Mouse (Mus musculus): Measurements from ENCODE around the gene Hoxa5. TPM values are rescaled to one million over a fixed set of nuclear protein-coding genes. Genes with fewer than 3 reads are reported as not detected.

Gene Hoxa5
- polyA plus RNA-seq, 1 experiment from 2014 or later, result 150 TPM

GRCm38 (mm10) chr6:52229558-52230416, 25.4 kb upstream of the Hoxa5 start:
- Histone ChIP-seq H3K27me3 (peaks cover 94% of the 10 kb centered on the region), H3K4me2 (no peak overlapping the region), H3K4me1 (replicated peaks) (no peaks in the 10 kb centered on the region), H3K9me3 (no peaks in the 10 kb centered on the region), H3K27ac (no peak overlapping the region), H3K9ac (no peak overlapping the region), H3K4me3 (no peak overlapping the region), H3K36me3 (no peaks in the 10 kb centered on the region)
- no peak for ATAC-seq (ENCODE audit: low FRiP score)
- WGBS, result 1% methylated on average over 44 of the region's 44 CpGs

- ATAC-seq (ENCODE audit: low FRiP score), result no peak
- H3K4me2 ChIP-seq, result no peak overlapping the region
- 1% methylated on average over 38 of the region's 38 CpGs for WGBS
- H3K27ac ChIP-seq, result no peak overlapping the region
- H3K27me3 ChIP-seq, result peaks cover 94% of the 10 kb centered on the region
- no peak overlapping the region for H3K9ac ChIP-seq
- H3K9me3 ChIP-seq, result no peaks in the 10 kb centered on the region
- H3K36me3 ChIP-seq, result no peaks in the 10 kb centered on the region
- no peak overlapping the region for H3K4me3 ChIP-seq
- no peaks in the 10 kb centered on the region for H3K4me1 ChIP-seq (replicated peaks)
These were observed 24.4 kb upstream of the Hoxa5 start for GRCm38 (mm10) chr6:52228475-52229465.

- ATAC-seq (ENCODE audit: low FRiP score), result no peak
- Histone ChIP-seq H3K4me2 (no peak overlapping the region), H3K27ac (no peak overlapping the region), H3K4me1 (replicated peaks) (no peaks in the 10 kb centered on the region), H3K9ac (no peak overlapping the region), H3K27me3 (peaks cover 94% of the 10 kb centered on the region), H3K36me3 (no peaks in the 10 kb centered on the region), H3K4me3 (no peak overlapping the region), H3K9me3 (no peaks in the 10 kb centered on the region)
- WGBS, result 3% methylated on average over 11 of the region's 11 CpGs
These were observed 23.3 kb upstream of the Hoxa5 start for GRCm38 (mm10) chr6:52227470-52228222.

GRCm38 (mm10) chr6:52226569-52227257, 22.3 kb upstream of the Hoxa5 start:
- Histone ChIP-seq H3K4me2 (no peak overlapping the region), H3K27me3 (peaks cover 94% of the 10 kb centered on the region), H3K4me1 (replicated peaks) (peaks cover 2% of the 10 kb centered on the region), H3K9ac (no peak overlapping the region), H3K9me3 (no peaks in the 10 kb centered on the region), H3K27ac (no peak overlapping the region), H3K36me3 (no peaks in the 10 kb centered on the region), H3K4me3 (no peak overlapping the region)
- whole genome bisulfite sequencing, result 2% methylated on average over 26 of the region's 26 CpGs
- no peak for ATAC-seq (ENCODE audit: low FRiP score)

GRCm38 (mm10) chr6:52225612-52226568, 21.5 kb upstream of the Hoxa5 start:
- Histone ChIP-seq H3K4me3 (peak overlapping the region; percentile 8; the same call in 1 of the 2 replicates), H3K27ac (no peak overlapping the region), H3K36me3 (no peaks in the 10 kb centered on the region), H3K9ac (no peak overlapping the region), H3K4me2 (no peak overlapping the region), H3K9me3 (no peaks in the 10 kb centered on the region), H3K27me3 (peaks cover 98% of the 10 kb centered on the region), H3K4me1 (replicated peaks) (peaks cover 8% of the 10 kb centered on the region)
- no peak for ATAC-seq (ENCODE audit: low FRiP score)
- WGBS, result 3% methylated on average over 68 of the region's 69 CpGs

- Histone ChIP-seq H3K9ac (no peak overlapping the region), H3K9me3 (no peaks in the 10 kb centered on the region), H3K4me3 (no peak overlapping the region), H3K4me1 (replicated peaks) (peaks cover 8% of the 10 kb centered on the region), H3K4me2 (no peak overlapping the region), H3K36me3 (no peaks in the 10 kb centered on the region), H3K27me3 (peaks cover 98% of the 10 kb centered on the region), H3K27ac (no peak overlapping the region)
- no peak for ATAC-seq (ENCODE audit: low FRiP score)
- WGBS, result 2% methylated on average over 36 of the region's 36 CpGs
These were observed 20.7 kb upstream of the Hoxa5 start for GRCm38 (mm10) chr6:52224895-52225611.

- H3K27me3 ChIP-seq, result peaks cover 98% of the 10 kb centered on the region
- no peak overlapping the region; the same call in 1 of the 2 replicates for H3K4me3 ChIP-seq
- no peak for ATAC-seq (ENCODE audit: low FRiP score)
- H3K27ac ChIP-seq, result no peak overlapping the region
- H3K4me2 ChIP-seq, result no peak overlapping the region
- H3K36me3 ChIP-seq, result no peaks in the 10 kb centered on the region
- peaks cover 8% of the 10 kb centered on the region for H3K4me1 ChIP-seq (replicated peaks)
- H3K9ac ChIP-seq, result no peak overlapping the region
- 2% methylated on average over 24 of the region's 24 CpGs for WGBS
- H3K9me3 ChIP-seq, result no peaks in the 10 kb centered on the region
These were observed 19.8 kb upstream of the Hoxa5 start for GRCm38 (mm10) chr6:52223939-52224760.

- no peak overlapping the region for H3K27ac ChIP-seq
- H3K4me3 ChIP-seq, result no peak overlapping the region
- H3K27me3 ChIP-seq, result peaks cover 100% of the 10 kb centered on the region
These were observed 18.3 kb upstream of the Hoxa5 start for GRCm38 (mm10) chr6:52222729-52223128.

GRCm38 (mm10) chr6:52221993-52222685, 17.8 kb upstream of the Hoxa5 start:
- WGBS, result 7% methylated on average over 21 of the region's 21 CpGs
- H3K27ac ChIP-seq, result no peak overlapping the region
- H3K27me3 ChIP-seq, result peaks cover 100% of the 10 kb centered on the region
- H3K4me2 ChIP-seq, result peak overlapping the region; percentile 76
- no peaks in the 10 kb centered on the region for H3K9me3 ChIP-seq
- no peaks in the 10 kb centered on the region for H3K36me3 ChIP-seq
- peaks cover 13% of the 10 kb centered on the region for H3K4me1 ChIP-seq (replicated peaks)
- H3K9ac ChIP-seq, result no peak overlapping the region
- peak overlapping the region; percentile 49 for H3K4me3 ChIP-seq
- 0 out of 2 replicates have a peak, but pooled peaks have one; percentile 2 for ATAC-seq (ENCODE audit: low FRiP score)

More at GRCm38 (mm10) chr6:52222729-52223128, 18.3 kb upstream of the Hoxa5 start:
- Histone ChIP-seq H3K4me1 (replicated peaks) (peaks cover 8% of the 10 kb centered on the region), H3K9ac (no peak overlapping the region), H3K9me3 (no peaks in the 10 kb centered on the region), H3K36me3 (no peaks in the 10 kb centered on the region), H3K4me2 (no peak overlapping the region)
- 9% methylated on average over 13 of the region's 13 CpGs for WGBS
- no peak for ATAC-seq (ENCODE audit: low FRiP score)
